Mouse (Mus musculus): Measurements from ENCODE around the gene Chtop.

Gene Chtop

DNA sequence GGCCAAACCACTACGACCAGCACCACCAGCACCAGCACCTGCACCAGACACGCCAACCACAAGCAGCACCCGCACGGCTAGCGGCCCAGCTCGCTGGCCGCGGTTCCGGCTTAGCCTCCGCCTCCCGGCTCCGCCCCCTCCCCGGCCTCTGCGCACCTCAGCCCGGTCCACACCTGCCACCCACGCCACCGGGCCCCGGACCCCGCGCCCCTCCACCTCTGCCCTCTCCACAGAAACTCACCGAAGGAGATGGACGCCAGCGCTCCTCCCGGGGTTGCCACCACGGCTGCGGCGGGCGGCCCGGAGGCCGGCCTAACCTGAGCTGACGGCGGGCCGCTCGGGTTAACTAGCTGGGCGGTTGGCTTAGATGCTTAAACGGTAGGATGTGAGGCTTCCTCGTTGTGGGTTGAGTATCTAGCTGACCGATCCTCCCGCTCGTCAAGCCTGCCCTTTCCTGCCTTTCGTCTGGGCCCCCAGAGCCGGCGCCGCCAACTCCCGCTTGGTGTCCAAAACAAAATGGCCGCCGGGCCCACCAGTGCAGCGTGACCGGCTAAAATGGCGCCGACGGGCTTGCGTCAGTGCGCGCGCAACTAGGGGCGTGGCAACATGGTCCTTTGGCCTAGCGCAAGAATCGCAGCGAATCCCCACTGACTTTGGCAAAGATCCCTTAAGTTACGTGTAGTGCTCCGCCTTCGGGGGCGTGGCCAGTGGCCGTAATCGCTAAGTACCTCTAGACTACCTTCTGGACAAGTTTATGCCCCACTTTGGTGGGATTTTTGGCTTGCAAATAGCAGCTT lies at the start of gene Chtop:
Chtop (minus strand) TSS at position 549 of the 797 bp plus-strand sequence.
- DNase-seq (ENCODE audit: extremely low read depth, low read depth), result peak; percentile 97

DNA sequence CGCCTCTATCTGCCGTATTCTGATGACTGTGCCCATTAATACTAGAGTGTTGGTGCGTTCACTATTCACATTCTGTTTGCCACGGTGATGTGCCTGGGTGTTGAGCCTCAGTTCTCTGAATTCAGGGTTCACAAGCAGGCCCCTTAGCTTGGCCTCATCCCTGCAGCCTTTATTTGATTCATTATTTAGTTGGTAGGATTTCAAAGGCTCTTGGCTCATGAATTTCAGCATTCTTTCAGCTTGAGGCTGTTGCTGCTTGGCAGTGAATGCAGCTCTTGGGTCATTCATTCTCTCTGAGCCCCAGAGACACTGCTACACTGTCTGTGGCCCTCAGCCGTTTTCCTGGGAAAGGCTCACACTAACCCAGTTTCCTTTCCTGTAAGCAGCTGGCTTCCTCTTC lies 46.7 kb upstream of the Chtop start:
- DNase-seq (ENCODE audit: extremely low read depth, low read depth), result no peak

DNA sequence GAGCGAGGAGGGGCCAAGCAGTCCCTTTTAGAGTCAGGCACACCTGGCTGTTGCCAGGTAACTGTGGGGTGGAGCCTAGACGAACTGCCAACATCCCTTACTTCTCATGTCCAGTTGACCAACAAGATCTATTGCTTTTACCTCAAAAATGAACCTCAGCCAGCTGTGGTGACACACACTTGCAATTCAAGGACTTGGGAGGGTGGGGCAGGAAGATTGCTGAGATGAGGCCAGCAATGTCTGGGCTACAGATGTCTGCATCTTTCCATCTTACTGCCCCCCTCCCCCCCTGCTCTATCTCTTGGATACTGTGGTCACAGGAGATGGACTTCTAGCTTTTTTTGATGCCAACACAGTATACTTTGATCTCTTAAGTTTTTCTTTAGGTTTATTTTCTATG lies 42.9 kb upstream of the Chtop start:
- DNase-seq (ENCODE audit: extremely low read depth, low read depth), result no peak

DNA sequence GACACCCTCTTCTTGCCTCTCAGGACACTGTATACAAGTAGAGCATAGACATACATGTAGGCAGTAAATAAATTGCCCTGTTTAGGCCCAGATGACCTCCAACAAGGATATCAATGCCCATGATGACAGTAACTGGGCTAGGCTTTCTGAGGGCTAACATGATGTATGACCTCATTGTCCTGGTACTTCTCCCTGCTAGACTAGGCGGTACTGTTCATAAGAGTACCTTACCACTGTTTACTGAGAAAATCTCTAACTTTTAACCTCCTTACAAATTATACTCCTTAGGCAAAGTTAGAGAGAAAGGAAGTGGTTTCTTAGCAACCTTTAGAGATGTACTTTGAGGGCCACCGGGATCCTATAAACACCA lies 41.1 kb upstream of the Chtop start:
- DNase-seq (ENCODE audit: extremely low read depth, low read depth), result no peak

DNA sequence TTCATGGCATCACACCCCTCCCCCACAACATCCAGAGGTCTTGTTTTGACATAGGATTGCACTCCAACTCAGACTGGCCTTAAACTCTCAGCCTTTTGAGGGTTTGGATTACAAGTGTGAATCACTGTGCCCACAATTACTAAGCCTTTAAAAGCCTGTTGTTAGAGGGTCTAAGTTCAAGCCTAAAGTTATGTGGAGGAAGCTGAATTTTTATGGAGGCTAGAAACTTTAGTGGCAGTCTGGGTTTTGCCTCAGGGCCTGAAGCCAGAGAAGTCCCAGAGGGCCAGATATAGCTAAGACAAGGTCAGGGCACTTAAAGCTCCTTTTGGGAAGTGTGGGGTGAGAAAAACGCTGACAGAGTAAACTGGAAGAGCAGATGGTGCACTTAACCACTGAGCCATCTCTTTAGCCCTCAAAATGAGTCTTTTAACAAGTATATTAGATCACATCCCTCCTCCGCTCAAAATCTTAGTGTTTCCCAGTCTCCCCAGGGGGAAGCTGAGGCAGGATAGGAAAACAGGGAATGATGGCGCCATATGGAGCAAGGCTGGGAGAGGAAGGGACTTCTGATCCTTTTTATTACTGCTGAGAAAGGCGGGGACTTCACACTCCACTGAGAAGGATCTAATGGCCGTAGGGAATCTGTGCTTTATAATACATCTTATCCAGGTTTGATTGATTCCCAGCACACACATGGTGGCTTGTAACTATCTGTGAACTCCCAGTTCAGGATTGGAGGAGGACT lies 40.5 kb upstream of the Chtop start:
- no peak for DNase-seq (ENCODE audit: extremely low read depth, low read depth)

DNA sequence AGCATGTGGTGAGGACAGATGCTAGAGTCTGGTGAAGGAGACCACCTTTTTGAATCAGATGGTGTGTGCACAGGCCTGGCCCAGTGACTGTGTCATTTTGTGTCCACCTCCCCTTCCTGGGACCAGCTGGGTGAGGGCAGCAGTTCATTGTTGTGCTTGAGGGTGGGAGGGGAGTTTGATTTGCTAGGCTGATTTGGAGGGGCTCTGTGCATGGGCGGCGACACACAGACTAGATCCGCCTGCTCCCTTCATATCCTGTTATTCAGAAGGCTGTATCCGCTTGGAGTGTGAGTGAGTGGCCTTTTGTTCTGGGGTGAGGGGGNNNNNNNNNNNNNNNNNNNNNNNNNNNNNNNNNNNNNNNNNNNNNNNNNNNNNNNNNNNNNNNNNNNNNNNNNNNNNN lies 31.6 kb upstream of the Chtop start:
- no peak for DNase-seq (ENCODE audit: extremely low read depth, low read depth)

DNA sequence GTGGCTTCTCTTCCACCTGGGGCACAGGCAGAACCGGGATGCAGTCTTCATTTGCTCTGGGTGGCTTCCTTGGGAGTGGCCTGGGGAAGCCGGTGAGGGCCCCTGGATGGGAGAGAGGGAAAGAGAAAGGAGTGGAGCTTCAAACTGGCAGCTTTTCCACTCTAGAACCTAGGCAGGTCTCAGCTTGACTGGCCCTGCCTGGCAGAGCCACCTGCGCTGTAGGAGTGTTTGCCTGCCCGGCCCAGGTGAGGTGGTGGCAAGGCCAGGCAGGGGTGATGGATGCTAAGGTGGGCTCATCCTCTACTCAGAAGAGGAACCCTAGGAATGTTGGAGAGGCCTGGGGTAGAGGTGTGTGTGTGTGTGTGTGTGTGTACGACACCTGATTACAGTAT lies 28.6 kb upstream of the Chtop start:
- no peak for DNase-seq (ENCODE audit: extremely low read depth, low read depth)

DNA sequence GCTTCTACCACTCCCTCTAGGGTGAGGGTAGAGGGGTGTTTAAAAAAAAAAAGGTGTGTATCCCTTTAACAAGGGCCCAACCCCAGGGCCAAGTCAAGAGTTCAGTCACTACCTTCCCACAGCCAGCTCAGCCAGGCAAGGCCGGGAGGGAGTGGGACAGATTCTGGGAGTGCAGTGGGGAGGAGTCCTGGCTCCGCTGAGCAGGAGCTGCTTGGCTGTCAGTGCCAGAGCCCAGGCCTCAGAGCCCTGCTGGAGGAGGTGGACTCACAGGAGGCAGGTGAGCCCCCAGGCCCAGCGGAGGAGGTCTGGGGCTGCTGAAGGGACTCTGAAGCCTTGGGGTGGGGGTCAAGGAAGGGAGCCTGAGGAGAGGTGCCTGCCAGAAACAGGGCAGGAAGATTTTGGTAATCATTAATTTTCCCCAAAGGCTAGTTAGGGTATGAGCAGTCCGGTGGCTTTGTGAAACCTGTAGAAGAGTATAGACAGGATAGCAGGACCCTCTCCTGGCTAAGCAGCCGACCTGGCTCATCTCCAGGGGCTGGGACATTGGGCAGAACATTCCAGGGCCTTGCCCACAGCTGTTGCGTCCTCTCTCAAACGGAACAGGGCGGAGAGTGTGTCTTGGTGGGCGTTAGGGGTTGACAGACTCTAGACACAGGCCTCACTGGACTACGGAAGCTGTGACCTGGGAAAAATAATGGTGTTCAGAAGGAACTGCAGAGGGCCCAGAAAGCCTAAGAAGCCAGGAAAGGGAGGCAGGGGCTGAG lies 28.0 kb upstream of the Chtop start, which contains the start of gene S100a16:
S100a16 (plus strand) TSS at position 114 of the 764 bp plus-strand sequence.
- DNase-seq (ENCODE audit: extremely low read depth, low read depth), result no peak

DNA sequence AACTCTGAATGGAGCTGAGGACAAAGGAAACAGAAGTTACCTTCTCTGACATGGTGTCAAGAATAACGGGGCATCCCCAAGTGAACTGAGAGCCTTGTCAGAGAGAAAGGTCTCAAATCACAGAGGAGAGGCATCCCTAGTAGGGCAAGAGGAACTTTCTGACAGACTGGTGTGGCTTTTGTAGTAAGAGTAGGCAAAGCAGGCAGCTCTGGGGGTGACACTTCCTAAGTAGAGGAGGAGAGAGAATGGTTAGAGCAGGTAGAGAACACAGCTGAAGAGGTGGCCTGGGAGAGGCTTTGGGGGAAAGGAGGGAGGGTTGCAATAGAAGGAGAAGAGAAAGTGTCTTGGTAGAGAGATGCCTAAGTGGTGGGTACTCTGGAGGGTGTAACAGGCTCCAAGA lies 26.1 kb upstream of the Chtop start:
- no peak for DNase-seq (ENCODE audit: extremely low read depth, low read depth)

DNA sequence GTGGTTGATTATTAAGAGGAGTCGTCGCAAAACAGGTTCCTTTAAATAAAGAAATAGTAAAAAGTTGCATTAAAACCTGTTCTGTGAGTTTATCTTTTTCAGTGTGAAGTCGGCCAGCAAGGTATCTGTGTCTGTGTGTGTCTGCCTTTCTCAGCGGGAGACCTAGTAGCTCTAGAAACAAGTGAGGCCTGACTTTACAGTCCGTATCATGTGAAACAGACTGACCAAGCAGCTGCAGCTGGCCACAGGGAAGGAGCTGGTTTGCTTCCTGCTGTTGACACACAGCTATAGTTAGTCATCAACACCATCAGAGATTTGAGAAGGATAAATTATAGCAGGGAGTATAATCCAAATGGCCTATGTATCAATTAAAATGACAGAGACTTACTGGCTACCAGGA lies 22.4 kb upstream of the Chtop start:
- DNase-seq (ENCODE audit: extremely low read depth, low read depth), result no peak

DNA sequence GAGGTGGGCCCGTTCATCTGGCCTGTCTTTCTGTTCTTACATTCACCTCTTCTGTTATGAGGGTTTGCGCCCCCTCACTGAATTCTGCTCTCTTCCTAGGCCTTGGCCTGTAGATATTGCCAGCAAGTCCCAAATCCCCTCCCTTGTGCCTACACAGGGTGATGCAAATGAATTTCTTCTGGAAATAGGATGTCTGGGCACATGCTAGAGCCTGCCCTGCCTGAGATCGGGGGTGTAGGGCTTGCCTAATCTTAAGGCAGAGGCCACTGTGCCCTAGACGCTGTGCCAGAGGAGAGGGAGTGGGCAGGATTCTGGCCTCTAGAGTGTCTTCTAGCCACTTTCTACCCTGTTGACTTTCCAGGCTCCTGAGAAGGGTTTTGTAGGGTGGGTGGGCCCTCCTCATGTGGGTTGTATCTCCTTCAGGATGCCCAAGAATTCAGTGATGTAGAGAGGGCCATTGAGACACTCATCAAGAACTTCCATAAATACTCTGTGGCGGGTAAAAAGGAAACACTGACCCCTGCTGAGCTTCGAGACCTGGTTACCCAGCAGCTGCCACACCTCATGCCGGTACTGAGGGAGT lies 18.1 kb upstream of the Chtop start:
- DNase-seq (ENCODE audit: extremely low read depth, low read depth), result no peak

DNA sequence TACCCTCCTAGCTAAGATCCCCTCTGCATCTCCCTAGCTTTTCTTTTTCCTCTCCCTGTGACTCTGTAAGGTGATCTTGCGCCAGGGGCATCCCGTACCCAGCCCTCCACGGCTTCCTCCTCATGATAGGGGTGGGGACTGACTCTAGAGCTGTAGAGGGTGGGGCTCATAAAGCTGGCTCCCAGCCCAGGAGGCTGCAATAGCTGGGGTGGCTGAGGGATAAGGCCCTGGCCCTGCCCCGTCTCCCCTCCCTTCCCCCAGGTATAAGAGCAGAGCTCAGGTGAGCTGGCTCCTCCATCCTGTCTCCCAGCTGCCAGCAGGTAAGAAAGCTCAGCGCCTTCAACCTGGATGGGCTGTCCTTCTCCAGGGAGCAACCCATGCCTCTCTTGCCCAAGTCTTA lies 17.3 kb upstream of the Chtop start, which contains the start of gene S100a14:
S100a14 (plus strand) TSS at position 277 of the 400 bp plus-strand sequence.
- DNase-seq (ENCODE audit: extremely low read depth, low read depth), result peak; percentile 51

DNA sequence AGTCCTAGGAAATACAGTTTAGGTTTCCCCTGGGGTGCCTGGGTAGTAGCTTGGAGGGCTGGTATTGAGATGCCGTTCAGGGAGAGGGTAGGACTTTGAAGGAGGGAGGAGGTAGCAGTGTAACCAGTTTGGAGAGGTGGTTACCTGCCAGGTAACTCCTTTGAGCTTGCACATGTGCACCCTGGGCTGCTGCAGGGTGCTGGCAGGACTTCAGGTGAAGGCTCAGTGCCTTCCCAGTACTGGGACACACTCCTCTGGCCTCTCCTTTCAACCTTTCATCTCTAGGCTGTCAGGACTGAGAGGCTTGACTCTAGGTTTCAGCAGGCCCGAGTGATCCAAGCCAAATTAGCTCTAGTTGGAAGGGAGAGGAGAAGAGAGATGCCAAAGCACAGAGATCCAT lies 16.8 kb upstream of the Chtop start:
- DNase-seq (ENCODE audit: extremely low read depth, low read depth), result no peak

DNA sequence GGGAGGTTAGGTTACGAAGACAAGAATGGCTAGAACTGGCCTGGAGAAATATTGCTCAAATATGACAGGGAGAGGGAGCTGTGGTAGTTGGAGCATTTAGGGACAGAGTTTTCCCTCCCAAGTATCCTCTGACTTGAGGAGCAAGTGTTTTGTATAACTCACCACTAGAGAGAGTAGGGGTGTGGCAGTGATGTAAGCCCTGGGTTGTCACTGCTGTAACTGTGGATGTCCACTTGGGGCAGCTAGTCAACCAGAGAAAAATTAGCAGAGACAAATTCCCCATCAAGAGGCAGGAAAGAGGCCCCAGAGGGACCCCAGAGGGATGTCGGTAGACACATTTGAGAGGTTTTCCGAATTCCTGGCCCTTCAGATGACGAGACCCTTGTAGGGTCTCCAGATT lies 16.1 kb upstream of the Chtop start:
- DNase-seq (ENCODE audit: extremely low read depth, low read depth), result peak; percentile 67

DNA sequence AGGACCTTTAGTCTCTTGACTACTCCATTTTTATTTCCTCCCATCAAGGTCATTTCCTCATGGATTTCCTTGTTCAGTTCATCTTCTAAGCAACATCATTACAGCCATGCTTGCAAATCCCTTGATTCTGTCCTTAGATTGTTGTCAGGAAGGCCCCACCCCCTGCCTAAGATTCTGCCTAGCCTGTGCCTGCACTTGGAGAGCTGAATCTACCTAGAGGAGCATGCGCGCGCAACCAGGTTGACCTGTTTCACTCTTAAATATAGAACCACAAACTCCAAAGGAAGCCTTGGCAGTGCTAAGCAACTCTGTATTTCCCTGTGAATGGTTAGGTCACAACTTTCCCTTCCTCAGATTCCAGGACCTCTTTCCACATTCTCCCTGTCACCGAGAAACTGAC lies 8.4 kb upstream of the Chtop start:
- DNase-seq (ENCODE audit: extremely low read depth, low read depth), result no peak

DNA sequence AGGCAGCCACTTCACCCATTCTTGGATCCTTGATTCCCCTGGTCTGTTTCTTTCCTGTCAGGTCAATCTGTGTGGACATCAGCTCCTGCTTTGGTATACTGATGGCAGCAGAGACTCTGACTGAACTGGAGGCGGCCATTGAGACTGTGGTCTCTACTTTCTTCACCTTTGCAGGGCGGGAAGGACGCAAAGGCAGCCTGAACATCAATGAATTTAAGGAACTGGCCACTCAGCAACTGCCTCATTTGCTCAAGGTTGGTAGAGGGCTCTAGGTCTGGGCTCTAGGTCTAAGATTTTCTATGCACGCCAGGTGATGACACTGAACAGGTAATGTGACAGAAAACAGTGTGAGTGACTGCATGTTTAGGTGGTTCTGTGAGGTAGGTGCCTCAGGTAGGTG lies 6.5 kb upstream of the Chtop start:
- no peak for DNase-seq (ENCODE audit: extremely low read depth, low read depth)

DNA sequence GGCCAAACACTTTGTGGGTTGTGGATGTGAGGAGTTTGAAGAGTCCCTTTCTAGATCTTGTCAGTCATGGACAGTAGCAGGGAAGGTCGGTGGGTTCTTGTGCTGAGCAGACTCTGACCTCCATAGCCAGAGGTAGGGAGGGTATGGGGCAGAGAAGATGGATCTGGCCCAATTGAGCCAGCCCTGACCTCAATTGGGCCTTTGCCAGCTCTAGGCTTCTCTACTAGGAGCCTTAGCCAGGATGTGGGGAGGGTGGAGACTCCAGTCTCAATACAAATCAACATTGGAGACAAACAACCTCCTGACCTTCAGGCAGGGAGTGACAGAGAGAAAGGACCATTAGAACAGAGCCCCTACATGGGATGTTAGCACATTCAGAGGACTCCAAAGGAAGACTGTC lies 5.9 kb upstream of the Chtop start:
- DNase-seq (ENCODE audit: extremely low read depth, low read depth), result no peak

DNA sequence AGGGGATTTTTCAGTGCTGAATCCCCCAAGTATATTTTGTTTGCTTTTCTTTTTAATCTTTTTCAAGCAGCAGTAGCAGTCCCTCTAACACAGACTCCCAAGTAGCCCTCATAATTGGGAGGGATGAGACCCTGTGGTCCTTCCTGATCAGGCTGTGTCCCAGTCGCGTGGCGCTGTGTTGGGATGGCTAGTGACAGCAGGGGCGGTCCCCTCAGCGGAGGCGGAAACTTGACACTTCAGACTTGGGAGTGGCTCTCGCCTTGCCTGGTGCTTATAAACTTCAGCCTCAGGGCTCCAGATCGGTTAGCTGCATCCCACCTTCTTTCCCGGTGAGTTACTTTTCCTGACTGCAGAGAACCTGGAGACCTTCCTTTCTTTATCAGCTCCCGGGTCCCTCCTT lies 5.4 kb upstream of the Chtop start:
- DNase-seq (ENCODE audit: extremely low read depth, low read depth), result peak; percentile 56

DNA sequence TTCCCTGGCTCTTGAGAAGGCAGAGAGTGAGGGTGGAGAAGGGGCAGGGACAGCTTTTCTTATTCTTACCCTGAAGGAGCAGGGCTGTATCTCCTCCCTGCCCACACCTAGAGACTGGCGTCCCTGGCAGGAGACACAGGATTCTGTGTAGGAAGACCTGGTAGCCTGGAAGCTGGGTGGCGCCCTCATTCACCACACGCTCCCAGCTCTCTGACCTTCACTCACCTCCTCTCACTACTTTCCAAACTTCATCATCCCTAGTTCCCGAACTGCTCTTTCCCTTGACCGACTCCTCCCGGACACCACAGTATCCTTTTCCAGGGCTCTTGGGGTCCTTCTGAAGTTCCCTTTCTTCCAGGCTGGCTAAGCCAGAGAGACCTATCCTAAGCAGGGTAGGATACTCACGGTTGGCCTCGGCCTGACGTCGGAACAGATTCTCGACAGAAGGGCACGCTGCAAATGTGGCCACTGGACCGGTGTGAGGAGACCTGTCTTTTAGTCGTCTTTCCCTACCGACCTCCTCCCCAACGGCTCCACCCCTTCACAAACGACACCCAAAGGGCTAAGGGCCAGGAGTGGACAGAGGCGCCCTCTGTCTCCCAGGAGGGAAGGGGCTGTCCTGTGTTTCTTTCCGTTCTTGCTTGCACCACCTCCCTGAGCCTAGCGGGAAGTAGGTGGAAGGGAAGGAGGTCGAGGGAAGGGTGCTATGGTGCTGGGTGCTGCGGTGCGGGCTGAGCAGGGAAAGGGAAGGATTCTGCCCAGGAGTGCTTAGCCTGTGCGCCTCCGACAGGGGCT lies 4.7 kb upstream of the Chtop start, which contains the start of the genes S100a1 and S100a13:
S100a1 (minus strand) TSS at position 597 of the 795 bp plus-strand sequence.
S100a13 (plus strand) TSS at position 640 of the 795 bp plus-strand sequence.
- DNase-seq (ENCODE audit: extremely low read depth, low read depth), result peak; percentile 31

DNA sequence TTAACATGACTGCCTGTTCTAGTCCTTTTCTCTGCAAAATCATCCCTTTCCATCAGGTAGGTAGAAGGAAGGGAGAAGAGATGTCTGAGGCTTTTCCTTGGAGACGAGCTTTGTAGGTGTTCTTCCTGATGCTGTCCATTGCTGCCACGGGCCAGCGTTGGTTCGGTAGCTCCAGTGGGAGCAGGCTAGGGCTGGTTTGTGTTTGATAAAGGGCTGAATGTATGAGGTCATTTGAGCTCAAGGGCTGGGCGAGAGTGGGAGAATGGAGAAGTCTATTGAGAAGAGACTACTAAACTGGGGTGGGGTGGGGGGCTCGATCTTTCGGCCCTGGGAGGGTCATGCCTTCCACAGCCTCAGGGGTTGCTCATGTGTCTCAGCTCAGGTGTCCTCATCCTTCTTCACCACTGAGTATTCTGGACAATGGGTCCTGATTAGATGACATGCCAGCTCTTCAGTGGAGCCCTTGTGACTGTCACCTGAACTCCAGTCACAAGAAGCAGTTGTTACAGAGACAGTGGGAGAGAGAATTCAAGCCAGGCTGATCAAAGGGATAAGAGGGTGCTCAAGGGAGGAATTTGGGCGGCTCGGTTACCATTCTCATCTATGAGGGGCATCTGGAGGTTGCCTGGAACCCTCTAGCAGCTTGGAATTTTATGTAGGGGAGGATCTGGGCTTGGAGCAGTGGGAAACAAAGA lies 3.8 kb upstream of the Chtop start:
- no peak for DNase-seq (ENCODE audit: extremely low read depth, low read depth)

Data from MEL-GATA-1-ER (cell line).